Mouse (Mus musculus) ES-Bruce4 (cell line): Measurements from ENCODE around the gene Hnf1a. TPM values are rescaled to one million over a fixed set of nuclear protein-coding genes. Genes with fewer than 3 reads are reported as not detected.

ENCODE experiments used
- H3K27ac ChIP-seq: 2 replicates; pipeline ENCODE4 v1.5.1; 2012; ENCODE audit warnings: low read length, inconsistent platforms; ENCODE audit not compliant: insufficient read depth
- H3K27me3 ChIP-seq: 2 replicates; pipeline ENCODE4 v1.6.1; 2012; ENCODE audit warnings: mild to moderate bottlenecking, low read length, inconsistent platforms; ENCODE audit not compliant: control insufficient read depth, poor library complexity, insufficient read depth, severe bottlenecking
- H3K36me3 ChIP-seq: 2 replicates; pipeline ENCODE4 v1.6.1; 2012; ENCODE audit warnings: inconsistent platforms, mild to moderate bottlenecking, low read length, moderate library complexity; ENCODE audit not compliant: control insufficient read depth, poor library complexity, insufficient read depth, severe bottlenecking
- H3K4me1 ChIP-seq: one replicate; pipeline ENCODE4 v1.8.1; 2011; ENCODE audit warnings: low read length; ENCODE audit not compliant: control insufficient read depth, insufficient read depth
- H3K4me3 ChIP-seq: 2 replicates; pipeline ENCODE4 v1.5.1; 2011; ENCODE audit warnings: low read depth, mild to moderate bottlenecking, low read length
- H3K9ac ChIP-seq: 2 replicates; pipeline ENCODE4 v1.6.1; 2012; ENCODE audit warnings: low read depth, mild to moderate bottlenecking, inconsistent platforms; ENCODE audit not compliant: poor library complexity, severe bottlenecking
- H3K9me3 ChIP-seq: replicated peaks from 2 replicates; pipeline ENCODE4 v1.6.1; 2012; ENCODE audit warnings: mild to moderate bottlenecking, low read length, inconsistent platforms; ENCODE audit not compliant: control insufficient read depth, poor library complexity, insufficient read depth, severe bottlenecking
- CTCF ChIP-seq: IDR thresholded peaks from one replicate; pipeline ENCODE4 v1.8.1; 2011; ENCODE audit warnings: low read depth, low read length
- EP300 ChIP-seq: IDR thresholded peaks from 2 replicates; pipeline ENCODE4 v1.6.1; 2011; ENCODE audit warnings: low read depth, low read length; ENCODE audit not compliant: insufficient read depth
- POLR2A ChIP-seq: IDR thresholded peaks from one replicate; pipeline ENCODE4 v1.8.1; 2011; ENCODE audit warnings: low read length; ENCODE audit not compliant: insufficient read depth
- polyA plus RNA-seq: library from polyadenylated mRNA; stranded (reverse); fragments of >200 nt; gene quantifications from 2 replicates; pipeline ENCODE4 v1.2.4, GENCODE M21; 2011; ENCODE audit warnings: low read depth; ENCODE audit not compliant: missing spikeins, insufficient read depth, insufficient read length

Gene Hnf1a
- polyA plus RNA-seq, 1 experiment: 1.3 TPM

DNA sequence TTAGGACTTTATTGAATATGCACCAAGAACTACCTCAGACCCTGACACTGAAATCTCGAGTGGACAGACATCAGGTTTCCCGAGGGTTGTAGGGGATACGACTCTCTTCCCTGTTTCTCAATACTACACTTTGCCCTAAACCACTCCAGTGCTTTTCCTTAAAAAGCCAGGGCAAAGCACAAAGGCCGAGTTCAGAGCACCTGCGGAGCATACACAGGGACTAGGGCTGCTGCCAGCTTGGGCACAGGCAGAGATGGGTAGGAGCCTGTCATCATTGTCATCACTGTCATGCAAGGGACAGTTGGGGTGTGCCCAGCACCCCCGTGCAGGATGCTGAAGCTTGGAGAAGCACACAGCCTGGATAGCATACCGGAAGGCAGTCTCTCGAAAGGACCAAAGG, 37.7 kb downstream of the Hnf1a start:
- TF ChIP-seq CTCF (no peak), EP300 (no peak), POLR2A (no peak)

DNA sequence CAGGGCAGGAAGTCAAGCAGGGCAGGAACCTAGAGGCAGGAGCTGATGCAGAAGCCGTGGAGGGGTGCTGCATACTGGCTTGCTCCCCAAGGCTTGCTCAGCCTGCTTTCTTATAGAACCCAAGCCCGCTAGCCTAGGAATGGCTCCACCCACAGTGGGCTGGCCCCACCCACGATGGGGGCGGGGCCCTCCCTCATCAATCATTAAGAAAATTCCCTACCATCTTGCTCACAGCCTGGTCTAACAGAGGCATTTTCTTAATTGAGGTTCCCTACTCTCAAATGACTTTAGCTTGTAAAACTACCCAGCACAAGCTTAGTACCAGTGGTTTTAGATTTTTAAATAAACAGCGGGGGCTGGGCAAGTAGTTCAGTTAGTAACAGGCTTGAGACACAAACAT, 39.3 kb downstream of the Hnf1a start:
- H3K27me3 ChIP-seq: no peaks in the 10 kb centered on the region
- H3K9ac ChIP-seq: no peak overlapping the region
- no peak overlapping the region for H3K4me3 ChIP-seq
- TF ChIP-seq POLR2A (no peak), EP300 (no peak), CTCF (no peak)
- H3K36me3 ChIP-seq: no peaks in the 10 kb centered on the region
- no peaks in the 10 kb centered on the region for H3K9me3 ChIP-seq
- H3K4me1 ChIP-seq: no peaks in the 10 kb centered on the region
- H3K27ac ChIP-seq: no peak overlapping the region

More for the DNA sequence above, 37.7 kb downstream of the Hnf1a start:
- no peak overlapping the region for H3K4me3 ChIP-seq
- H3K9ac ChIP-seq: no peak overlapping the region
- no peak overlapping the region for H3K27ac ChIP-seq
- H3K4me1 ChIP-seq: no peaks in the 10 kb centered on the region
- no peaks in the 10 kb centered on the region for H3K9me3 ChIP-seq
- H3K27me3 ChIP-seq: no peaks in the 10 kb centered on the region
- no peaks in the 10 kb centered on the region for H3K36me3 ChIP-seq

DNA sequence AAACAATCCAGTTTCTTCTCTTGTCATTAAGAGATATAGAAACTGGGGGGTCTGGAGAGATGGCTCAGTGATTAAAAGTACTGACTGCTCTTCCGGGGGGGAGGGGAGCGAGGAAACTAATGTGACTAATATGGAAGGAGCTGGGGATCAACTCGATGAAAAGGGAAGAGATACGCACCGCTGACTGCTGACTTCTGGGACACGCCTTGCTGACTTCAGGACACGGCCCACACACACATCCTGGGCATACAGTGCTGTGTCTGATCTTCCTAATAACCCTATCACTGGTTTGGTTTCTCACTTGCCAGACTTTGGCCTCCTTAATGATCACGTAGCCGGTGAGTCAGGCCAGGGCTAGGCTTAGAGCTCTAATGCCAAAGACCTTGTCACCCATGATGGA, 44.1 kb downstream of the Hnf1a start:
- no peaks in the 10 kb centered on the region for H3K36me3 ChIP-seq
- no peaks in the 10 kb centered on the region for H3K27me3 ChIP-seq
- H3K4me1 ChIP-seq: no peaks in the 10 kb centered on the region
- H3K9me3 ChIP-seq: no peaks in the 10 kb centered on the region
- no peak for TF ChIP-seq EP300
- TF ChIP-seq CTCF: no peak
- TF ChIP-seq POLR2A: no peak
- H3K9ac ChIP-seq: no peak overlapping the region
- no peak overlapping the region for H3K27ac ChIP-seq
- no peak overlapping the region for H3K4me3 ChIP-seq

DNA sequence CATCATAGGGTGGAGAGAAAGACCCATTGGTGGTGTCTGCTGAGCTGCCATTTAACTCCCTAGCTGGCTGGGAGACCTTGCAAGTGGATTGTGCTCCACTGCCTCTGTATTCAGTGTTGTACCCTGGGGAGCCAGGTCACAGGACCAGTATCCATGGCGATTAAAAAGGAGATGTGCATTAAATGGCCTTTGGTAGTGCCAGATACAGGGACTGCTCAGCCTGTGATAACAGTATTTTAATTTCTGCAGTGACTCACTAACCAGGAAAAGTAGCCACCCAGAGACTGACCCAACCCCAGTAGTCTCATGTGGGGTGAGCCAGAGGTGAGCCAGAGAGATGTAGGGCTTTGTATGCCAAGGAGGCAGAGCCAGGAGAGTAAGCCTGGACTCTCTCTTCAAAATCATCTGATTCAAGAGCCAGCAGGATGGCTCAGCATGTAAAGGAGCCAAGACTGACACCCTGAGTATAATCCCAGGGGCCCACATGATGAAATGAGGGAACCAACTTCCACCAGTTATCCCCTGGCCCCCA, 44.7 kb downstream of the Hnf1a start:
- H3K9me3 ChIP-seq: no peaks in the 10 kb centered on the region
- TF ChIP-seq CTCF: no peak
- no peak for TF ChIP-seq EP300
- no peak for TF ChIP-seq POLR2A
- no peak overlapping the region for H3K9ac ChIP-seq
- no peaks in the 10 kb centered on the region for H3K27me3 ChIP-seq
- no peaks in the 10 kb centered on the region for H3K4me1 ChIP-seq
- H3K36me3 ChIP-seq: no peaks in the 10 kb centered on the region
- H3K4me3 ChIP-seq: no peak overlapping the region
- no peak overlapping the region for H3K27ac ChIP-seq

GRCm38 (mm10) chr5:114922998-114923473, 47.9 kb downstream of the Hnf1a start, which contains the start of gene Oasl1:
Gene Oasl1 (plus strand): TSS chr5:114923240.
- no peaks in the 10 kb centered on the region for H3K4me1 ChIP-seq
- peak within 1 kb of the TSS; percentile 19 for H3K4me3 ChIP-seq
- H3K27ac ChIP-seq: no peak within 1 kb of the TSS
- H3K27me3 ChIP-seq: no peaks in the 10 kb centered on the region
- no peaks in the 10 kb centered on the region for H3K9me3 ChIP-seq
- H3K9ac ChIP-seq: peak within 1 kb of the TSS; percentile 28; the same call in 1 of the 2 replicates
- TF ChIP-seq CTCF (no peak), POLR2A (no peak), EP300 (no peak)
- H3K36me3 ChIP-seq: no peaks in the 10 kb centered on the region

DNA sequence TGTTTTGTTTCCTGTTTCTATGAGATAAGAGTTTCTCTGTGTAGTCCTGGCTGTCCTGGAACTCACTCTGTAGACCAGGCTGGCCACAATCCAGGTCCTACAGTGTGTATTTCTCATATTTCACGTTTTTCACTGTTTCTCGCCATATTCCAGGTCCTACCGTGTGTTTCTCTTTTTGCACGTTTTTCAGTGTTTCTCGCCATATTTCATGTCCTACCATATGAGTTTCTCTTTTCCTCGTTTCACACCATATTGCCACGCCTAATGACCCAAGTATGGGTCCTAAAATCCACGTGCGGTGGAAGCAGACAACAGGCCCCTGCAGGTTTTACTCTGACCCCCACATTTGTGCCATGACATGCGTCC, 48.5 kb downstream of the Hnf1a start:
- Histone ChIP-seq H3K9me3 (no peaks in the 10 kb centered on the region), H3K27ac (no peak overlapping the region), H3K9ac (no peak overlapping the region), H3K27me3 (no peaks in the 10 kb centered on the region), H3K4me1 (no peaks in the 10 kb centered on the region), H3K36me3 (no peaks in the 10 kb centered on the region), H3K4me3 (no peak overlapping the region)
- no peak for TF ChIP-seq CTCF
- TF ChIP-seq EP300: no peak
- TF ChIP-seq POLR2A: no peak
